Mouse (Mus musculus) cerebellum, adult 2 months (tissue): Measurements from ENCODE around the gene Casq1.

Experiments used
- CTCF ChIP-seq: fragments of 200-500 bp; IDR thresholded peaks from 2 replicates; pipeline ENCODE4 v1.5.1; 2011; ENCODE audit warnings: low read depth, mild to moderate bottlenecking, control low read depth, low read length, moderate library complexity, borderline replicate concordance; ENCODE audit not compliant: insufficient read depth
- POLR2A ChIP-seq: fragments of 200-500 bp; IDR thresholded peaks from 2 replicates; pipeline ENCODE4 v1.6.1; 2011; ENCODE audit warnings: low read length, control low read depth, borderline replicate concordance; ENCODE audit not compliant: insufficient read depth

- no peak for TF ChIP-seq POLR2A
- TF ChIP-seq CTCF = no peak
These were observed 38.6 kb upstream of the Casq1 start, which contains the start of gene Atp1a4 for GRCm38 (mm10) chr1:172258314-172258713.
